Mouse (Mus musculus): ENCODE measurements around the gene Ubac2.

DNA sequence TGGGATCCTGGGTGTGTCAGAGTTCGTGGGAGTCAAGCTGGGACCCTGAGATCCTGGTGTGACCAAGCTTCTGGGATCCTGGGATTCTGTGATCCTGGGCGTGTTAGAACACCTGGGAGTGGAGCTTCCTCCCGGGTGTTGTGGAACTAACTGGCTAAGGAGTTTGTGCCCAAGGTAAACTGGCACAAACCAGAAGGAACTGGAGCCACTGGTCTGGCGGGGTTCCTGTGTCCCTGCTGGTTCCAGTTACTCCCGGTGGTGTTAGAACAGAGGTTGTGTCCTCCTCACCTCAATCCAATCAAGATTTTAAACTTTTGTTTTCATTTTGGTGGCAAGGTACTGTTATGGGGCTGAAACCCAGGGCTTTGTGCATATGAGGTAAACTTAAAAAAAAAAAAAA lies 67.7 kb downstream of the Ubac2 start:
- TF ChIP-seq GATA1 (IDR thresholded peaks at IDR 0.05; ENCODE audit: low read length) (no peak), TAL1 (IDR thresholded peaks at IDR 0.05; ENCODE audit: low read length) (no peak)
